Mouse (Mus musculus) forebrain, postnatal 0 days (tissue): ENCODE data around the gene Lnx1. TPM values are rescaled to one million over a fixed set of nuclear protein-coding genes. Genes with fewer than 3 reads are reported as not detected.
A peak's percentile ranks its signal among the peaks of the same experiment; 100 is the strongest.

Experiments used
- ATAC-seq: fragments of 200-750 bp; cut with Nextera tagmentation; 2 replicates; pipeline ENCODE4 v1.8.0; 2017; ENCODE audit warnings: mild to moderate bottlenecking, moderate library complexity
- DNase-seq: peaks from one replicate; pipeline ENCODE4 v3.0.0-alpha.2; 2015
- H3K27ac ChIP-seq: fragments of 300-500 bp; sonication (generic); 2 replicates; pipeline ENCODE4 v1.5.1; 2014; ENCODE audit warnings: low read depth, mild to moderate bottlenecking, antibody characterized with exemption, low read length, moderate library complexity, mixed read lengths
- H3K27me3 ChIP-seq: fragments of 300-500 bp; sonication (generic); 2 replicates; pipeline ENCODE4 v1.6.1; 2014; ENCODE audit warnings: mild to moderate bottlenecking, low read length, mixed read lengths; ENCODE audit not compliant: insufficient read depth
- H3K36me3 ChIP-seq: fragments of 300-500 bp; sonication (generic); 2 replicates; pipeline ENCODE4 v1.6.1; 2014; ENCODE audit warnings: mild to moderate bottlenecking, moderate library complexity; ENCODE audit not compliant: insufficient read depth
- H3K4me1 ChIP-seq: fragments of 300-500 bp; sonication (generic); 2 replicates; pipeline ENCODE4 v1.6.1; 2014; ENCODE audit warnings: antibody characterized with exemption; ENCODE audit not compliant: insufficient read depth
- H3K4me2 ChIP-seq: fragments of 300-500 bp; sonication (generic); 2 replicates; pipeline ENCODE4 v1.6.1; 2014; ENCODE audit warnings: low read depth, mild to moderate bottlenecking, moderate library complexity
- H3K4me3 ChIP-seq: fragments of 300-500 bp; sonication (generic); 2 replicates; pipeline ENCODE4 v1.5.1; 2014; ENCODE audit warnings: low read depth, low read length, mixed read lengths
- H3K9ac ChIP-seq: fragments of 300-500 bp; sonication (generic); 2 replicates; pipeline ENCODE4 v1.6.1; 2014; ENCODE audit warnings: mild to moderate bottlenecking
- H3K9me3 ChIP-seq: fragments of 300-500 bp; sonication (generic); 2 replicates; pipeline ENCODE4 v1.6.1; 2016; ENCODE audit warnings: low read length
- CTCF ChIP-seq: sonication (generic); IDR thresholded peaks from 2 replicates; pipeline ENCODE4 v1.5.1; 2016; ENCODE audit warnings: antibody characterized with exemption, control low read depth, low read depth
- WGBS: fragments of 180-500 bp; shearing (Covaris S2); extraction: QIAGEN DNeasy Blood & Tissue Kit; methylation state at CpG from one replicate; pipeline ENCODE4 v1.1.7; 2014; 5-methylcytosine and 5-hydroxymethylcytosine counted together
- polyA plus RNA-seq: library from polyadenylated mRNA; unstranded; fragments of >200 nt; fragmentation: Nextera tagmentation; extraction: Ambion mirVana; gene quantifications from 2 replicates; pipeline ENCODE4 v1.2.1, GENCODE M21; 2015
- total RNA-seq: library from RNA; depleted of rRNA; stranded (reverse); fragments of >200 nt; gene quantifications from 2 replicates; pipeline ENCODE4 v1.2.3, GENCODE M21; 2014

The Lnx1 gene
- total and polyA plus RNA-seq, 2 experiments from 2014 or later = 11.0 to 21.2 TPM

- ATAC-seq (no peak), DNase-seq (no peak)
- WGBS = 93% methylated on average over 10 of the region's 10 CpGs
- Histone ChIP-seq H3K4me1 (no peaks in the 10 kb centered on the region), H3K36me3 (no peaks in the 10 kb centered on the region), H3K9me3 (no peaks in the 10 kb centered on the region), H3K27ac (no peak overlapping the region), H3K9ac (no peak overlapping the region), H3K4me3 (no peak overlapping the region), H3K4me2 (no peak overlapping the region), H3K27me3 (peaks cover 4% of the 10 kb centered on the region; the same call in 1 of the 2 replicates)
- no peak for TF ChIP-seq CTCF
These were observed 92.2 kb downstream of the Lnx1 start for GRCm38 (mm10) chr5:74610511-74610910.

GRCm38 (mm10) chr5:74606213-74606612 is 96.5 kb downstream of the Lnx1 start:
- ATAC-seq = peak; percentile 77
- Histone ChIP-seq H3K4me1 (no peaks in the 10 kb centered on the region), H3K27me3 (no peaks in the 10 kb centered on the region), H3K9me3 (no peaks in the 10 kb centered on the region), H3K27ac (no peak overlapping the region), H3K36me3 (no peaks in the 10 kb centered on the region), H3K4me2 (no peak overlapping the region), H3K9ac (no peak overlapping the region), H3K4me3 (no peak overlapping the region)
- TF ChIP-seq CTCF = no peak
- WGBS = 73% methylated on average over 8 of the region's 8 CpGs
- DNase-seq = no peak

- WGBS = 83% methylated on average over 4 of the region's 4 CpGs
These were observed 99.4 kb downstream of the Lnx1 start for GRCm38 (mm10) chr5:74603306-74603705.

GRCm38 (mm10) chr5:74602371-74602770 is 100.3 kb downstream of the Lnx1 start:
- Histone ChIP-seq H3K36me3 (peaks cover 4% of the 10 kb centered on the region), H3K9ac (no peak overlapping the region), H3K4me3 (no peak overlapping the region), H3K9me3 (no peaks in the 10 kb centered on the region), H3K4me2 (no peak overlapping the region), H3K4me1 (no peaks in the 10 kb centered on the region), H3K27me3 (no peaks in the 10 kb centered on the region), H3K27ac (no peak overlapping the region)
- 86% methylated on average over 10 of the region's 10 CpGs for WGBS
- no peak for TF ChIP-seq CTCF
- DNase-seq = no peak
- no peak for ATAC-seq

More at GRCm38 (mm10) chr5:74603306-74603705, 99.4 kb downstream of the Lnx1 start:
- Histone ChIP-seq H3K27ac (no peak overlapping the region), H3K9ac (no peak overlapping the region), H3K27me3 (no peaks in the 10 kb centered on the region), H3K9me3 (no peaks in the 10 kb centered on the region), H3K4me2 (no peak overlapping the region), H3K4me1 (no peaks in the 10 kb centered on the region), H3K4me3 (no peak overlapping the region), H3K36me3 (peaks cover 4% of the 10 kb centered on the region)
- ATAC-seq (no peak), DNase-seq (no peak)
- no peak for TF ChIP-seq CTCF

- no peak overlapping the region for H3K4me3 ChIP-seq
- no peak for DNase-seq
- no peak for ATAC-seq
- WGBS = 89% methylated on average over 6 of the region's 6 CpGs
- no peak overlapping the region for H3K27ac ChIP-seq
- H3K27me3 ChIP-seq = no peaks in the 10 kb centered on the region
- H3K36me3 ChIP-seq = peaks cover 4% of the 10 kb centered on the region
- TF ChIP-seq CTCF = no peak
- H3K9ac ChIP-seq = no peak overlapping the region
- H3K4me1 ChIP-seq = no peaks in the 10 kb centered on the region
- no peaks in the 10 kb centered on the region for H3K9me3 ChIP-seq
- H3K4me2 ChIP-seq = no peak overlapping the region
These were observed 100.7 kb downstream of the Lnx1 start for GRCm38 (mm10) chr5:74601965-74602364.

- no peaks in the 10 kb centered on the region for H3K27me3 ChIP-seq
- H3K27ac ChIP-seq = no peak overlapping the region
- no peaks in the 10 kb centered on the region for H3K4me1 ChIP-seq
- no peak overlapping the region for H3K4me3 ChIP-seq
- 87% methylated on average over 3 of the region's 3 CpGs for WGBS
- H3K9me3 ChIP-seq = no peaks in the 10 kb centered on the region
- H3K9ac ChIP-seq = no peak overlapping the region
- TF ChIP-seq CTCF = no peak
- no peak overlapping the region for H3K4me2 ChIP-seq
- H3K36me3 ChIP-seq = peaks cover 11% of the 10 kb centered on the region
- DNase-seq = no peak
- no peak for ATAC-seq
These were observed 101.5 kb downstream of the Lnx1 start for GRCm38 (mm10) chr5:74601171-74601570.

GRCm38 (mm10) chr5:74600010-74600409 is 102.7 kb downstream of the Lnx1 start:
- H3K4me1 ChIP-seq = no peaks in the 10 kb centered on the region
- H3K27ac ChIP-seq = no peak overlapping the region
- ATAC-seq (no peak), DNase-seq (no peak)
- no peak for TF ChIP-seq CTCF
- H3K9me3 ChIP-seq = no peaks in the 10 kb centered on the region
- H3K4me3 ChIP-seq = no peak overlapping the region
- H3K4me2 ChIP-seq = no peak overlapping the region
- H3K9ac ChIP-seq = no peak overlapping the region
- WGBS = 83% methylated on average over 5 of the region's 5 CpGs
- H3K36me3 ChIP-seq = peaks cover 14% of the 10 kb centered on the region
- no peaks in the 10 kb centered on the region for H3K27me3 ChIP-seq

GRCm38 (mm10) chr5:74593147-74593546 is 109.6 kb downstream of the Lnx1 start:
- 88% methylated on average over 8 of the region's 8 CpGs for WGBS
- H3K36me3 ChIP-seq = peaks cover 51% of the 10 kb centered on the region

More at GRCm38 (mm10) chr5:74593147-74593546, 109.6 kb downstream of the Lnx1 start:
- Histone ChIP-seq H3K4me2 (no peak overlapping the region), H3K9me3 (no peaks in the 10 kb centered on the region), H3K27ac (no peak overlapping the region), H3K4me1 (no peaks in the 10 kb centered on the region), H3K9ac (no peak overlapping the region), H3K4me3 (no peak overlapping the region), H3K27me3 (no peaks in the 10 kb centered on the region)
- no peak for DNase-seq
- ATAC-seq = no peak
- TF ChIP-seq CTCF = no peak
